Mouse (Mus musculus): ENCODE measurements around the gene Dcaf6. TPM values are rescaled to one million over a fixed set of nuclear protein-coding genes. Genes with fewer than 3 reads are reported as not detected.
A peak's percentile ranks its signal among the peaks of the same experiment; 100 is the strongest.

Dcaf6 gene
- 27.1 and 27.6 TPM in 2 replicates for polyA plus RNA-seq (2012; ENCODE audit: insufficient read depth, insufficient read length, missing spikeins)

GRCm38 (mm10) chr1:165460360-165460800, at the start of gene Dcaf6, which contains the start of gene Mpc2:
Gene Dcaf6 (minus strand): TSS chr1:165460475.
Gene Mpc2 (plus strand): TSS chr1:165460637.
- Histone ChIP-seq H3K4me3 (ENCODE audit: insufficient read depth, low read length) (peak within 1 kb of the TSS; percentile 90), H3K27ac (ENCODE audit: insufficient read depth, low read depth, low read length) (peak within 1 kb of the TSS; percentile 96), H3K4me1 (ENCODE audit: control insufficient read depth, insufficient read depth, low read length) (peaks cover 2% of the 10 kb centered on the region; the same call in 1 of the 2 replicates)
- TF ChIP-seq CTCF (IDR thresholded peaks at IDR 0.05; ENCODE audit: low read depth, low read length) (peak; percentile 36; the same call in 1 of the 2 replicates), POLR2A (IDR thresholded peaks at IDR 0.05; ENCODE audit: borderline replicate concordance, low read depth, low read length) (peak; percentile 26; the same call in 1 of the 2 replicates)

- TF ChIP-seq CTCF (IDR thresholded peaks at IDR 0.05; ENCODE audit: low read depth, low read length) (no peak), POLR2A (IDR thresholded peaks at IDR 0.05; ENCODE audit: borderline replicate concordance, low read depth, low read length) (no peak)
- Histone ChIP-seq H3K4me1 (ENCODE audit: control insufficient read depth, insufficient read depth, low read length) (no peaks in the 10 kb centered on the region), H3K27ac (ENCODE audit: insufficient read depth, low read depth, low read length) (no peak overlapping the region), H3K4me3 (ENCODE audit: insufficient read depth, low read length) (no peak overlapping the region)
These were observed 46.0 kb upstream of the Dcaf6 start for GRCm38 (mm10) chr1:165506303-165506702.

- no peak overlapping the region for H3K27ac ChIP-seq (ENCODE audit: insufficient read depth, low read depth, low read length)
These were observed 43.2 kb upstream of the Dcaf6 start for GRCm38 (mm10) chr1:165503307-165504024.

GRCm38 (mm10) chr1:165498856-165499255, 38.6 kb upstream of the Dcaf6 start:
- TF ChIP-seq POLR2A (IDR thresholded peaks at IDR 0.05; ENCODE audit: borderline replicate concordance, low read depth, low read length) (no peak), CTCF (IDR thresholded peaks at IDR 0.05; ENCODE audit: low read depth, low read length) (no peak)

More at GRCm38 (mm10) chr1:165503307-165504024, 43.2 kb upstream of the Dcaf6 start:
- Histone ChIP-seq H3K4me3 (ENCODE audit: insufficient read depth, low read length) (no peak overlapping the region), H3K4me1 (ENCODE audit: control insufficient read depth, insufficient read depth, low read length) (no peaks in the 10 kb centered on the region)
- peak; percentile 30; the same call in 1 of the 2 replicates for TF ChIP-seq CTCF (IDR thresholded peaks at IDR 0.05; ENCODE audit: low read depth, low read length)
- no peak for TF ChIP-seq POLR2A (IDR thresholded peaks at IDR 0.05; ENCODE audit: borderline replicate concordance, low read depth, low read length)

GRCm38 (mm10) chr1:165489197-165489596, 28.9 kb upstream of the Dcaf6 start:
- Histone ChIP-seq H3K27ac (ENCODE audit: insufficient read depth, low read depth, low read length) (no peak overlapping the region), H3K4me1 (ENCODE audit: control insufficient read depth, insufficient read depth, low read length) (0 out of 2 replicates have a peak, but pooled peaks cover 4% of the 10 kb centered on the region), H3K4me3 (ENCODE audit: insufficient read depth, low read length) (no peak overlapping the region)
- no peak for TF ChIP-seq CTCF (IDR thresholded peaks at IDR 0.05; ENCODE audit: low read depth, low read length)
- TF ChIP-seq POLR2A (IDR thresholded peaks at IDR 0.05; ENCODE audit: borderline replicate concordance, low read depth, low read length), result no peak

More at GRCm38 (mm10) chr1:165498856-165499255, 38.6 kb upstream of the Dcaf6 start:
- Histone ChIP-seq H3K4me3 (ENCODE audit: insufficient read depth, low read length) (no peak overlapping the region), H3K27ac (ENCODE audit: insufficient read depth, low read depth, low read length) (no peak overlapping the region), H3K4me1 (ENCODE audit: control insufficient read depth, insufficient read depth, low read length) (no peaks in the 10 kb centered on the region)

GRCm38 (mm10) chr1:165486108-165486507, 25.8 kb upstream of the Dcaf6 start:
- no peak overlapping the region for H3K4me3 ChIP-seq (ENCODE audit: insufficient read depth, low read length)
- TF ChIP-seq CTCF (IDR thresholded peaks at IDR 0.05; ENCODE audit: low read depth, low read length) (no peak), POLR2A (IDR thresholded peaks at IDR 0.05; ENCODE audit: borderline replicate concordance, low read depth, low read length) (no peak)
- no peak overlapping the region for H3K27ac ChIP-seq (ENCODE audit: insufficient read depth, low read depth, low read length)
- 0 out of 2 replicates have a peak, but pooled peaks cover 4% of the 10 kb centered on the region for H3K4me1 ChIP-seq (ENCODE audit: control insufficient read depth, insufficient read depth, low read length)

GRCm38 (mm10) chr1:165484688-165485233, 24.5 kb upstream of the Dcaf6 start, which contains the start of gene Adcy10:
Gene Adcy10 (plus strand): TSS chr1:165485183.
- TF ChIP-seq CTCF (IDR thresholded peaks at IDR 0.05; ENCODE audit: low read depth, low read length) (no peak), POLR2A (IDR thresholded peaks at IDR 0.05; ENCODE audit: borderline replicate concordance, low read depth, low read length) (no peak)
- Histone ChIP-seq H3K27ac (ENCODE audit: insufficient read depth, low read depth, low read length) (no peak within 1 kb of the TSS), H3K4me1 (ENCODE audit: control insufficient read depth, insufficient read depth, low read length) (0 out of 2 replicates have a peak, but pooled peaks cover 4% of the 10 kb centered on the region), H3K4me3 (ENCODE audit: insufficient read depth, low read length) (no peak within 1 kb of the TSS)

- TF ChIP-seq CTCF (IDR thresholded peaks at IDR 0.05; ENCODE audit: low read depth, low read length) (no peak), POLR2A (IDR thresholded peaks at IDR 0.05; ENCODE audit: borderline replicate concordance, low read depth, low read length) (no peak)
- no peak overlapping the region for H3K4me3 ChIP-seq (ENCODE audit: insufficient read depth, low read length)
- no peak overlapping the region for H3K27ac ChIP-seq (ENCODE audit: insufficient read depth, low read depth, low read length)
- H3K4me1 ChIP-seq (ENCODE audit: control insufficient read depth, insufficient read depth, low read length), result peaks cover 9% of the 10 kb centered on the region
These were observed 11.2 kb upstream of the Dcaf6 start for GRCm38 (mm10) chr1:165471490-165471889.

- peaks cover 9% of the 10 kb centered on the region for H3K4me1 ChIP-seq (ENCODE audit: control insufficient read depth, insufficient read depth, low read length)
- no peak for TF ChIP-seq CTCF (IDR thresholded peaks at IDR 0.05; ENCODE audit: low read depth, low read length)
- TF ChIP-seq POLR2A (IDR thresholded peaks at IDR 0.05; ENCODE audit: borderline replicate concordance, low read depth, low read length), result no peak
- no peak overlapping the region for H3K27ac ChIP-seq (ENCODE audit: insufficient read depth, low read depth, low read length)
- H3K4me3 ChIP-seq (ENCODE audit: insufficient read depth, low read length), result no peak overlapping the region
These were observed 9.4 kb upstream of the Dcaf6 start for GRCm38 (mm10) chr1:165469717-165470116.

- no peak overlapping the region for H3K4me3 ChIP-seq (ENCODE audit: insufficient read depth, low read length)
- no peak overlapping the region for H3K27ac ChIP-seq (ENCODE audit: insufficient read depth, low read depth, low read length)
- peaks cover 9% of the 10 kb centered on the region for H3K4me1 ChIP-seq (ENCODE audit: control insufficient read depth, insufficient read depth, low read length)
- TF ChIP-seq CTCF (IDR thresholded peaks at IDR 0.05; ENCODE audit: low read depth, low read length) (no peak), POLR2A (IDR thresholded peaks at IDR 0.05; ENCODE audit: borderline replicate concordance, low read depth, low read length) (no peak)
These were observed 8.7 kb upstream of the Dcaf6 start for GRCm38 (mm10) chr1:165468971-165469370.
